Mouse (Mus musculus) cerebellum, postnatal 10 days (tissue): Measurements from ENCODE around the gene Epb41.

ENCODE experiments used
- DNase-seq, 2 experiments: peaks; one replicate each; pipeline ENCODE4 v3.0.0; 2021; ENCODE audit warnings: mixed read lengths in 2 of 2

Gene Epb41

DNA sequence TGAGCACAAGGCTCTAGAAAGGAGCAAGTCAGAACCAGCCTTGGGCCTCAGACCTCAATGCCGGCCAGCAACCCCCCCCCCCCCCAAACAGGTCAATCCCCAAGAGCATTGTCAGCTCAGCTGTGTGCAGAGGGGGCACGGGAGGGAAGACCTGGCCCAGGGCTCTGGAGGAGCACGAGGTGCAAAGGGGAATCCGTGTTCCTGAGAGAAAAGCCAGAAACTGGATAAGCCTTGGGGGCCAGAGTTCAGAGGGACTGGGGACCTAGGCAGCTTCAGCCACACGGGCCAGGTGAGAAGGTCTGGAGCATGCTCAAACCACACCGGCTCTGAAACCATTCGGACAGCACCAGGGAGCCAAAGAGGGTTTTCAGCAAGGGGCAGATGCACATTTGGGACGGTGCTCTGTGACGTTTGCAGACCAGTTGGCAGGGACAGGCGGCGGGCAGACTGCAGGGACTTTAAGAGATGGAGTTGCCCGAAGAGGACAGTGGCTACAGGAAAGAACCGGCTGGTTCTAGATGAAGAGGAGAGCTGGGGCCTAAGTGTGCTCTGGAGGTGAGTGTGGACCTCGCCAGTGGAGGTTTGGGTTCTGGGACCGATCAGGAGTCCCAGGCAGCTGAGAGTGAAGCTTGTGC, 155.5 kb downstream of the Epb41 start:
- DNase-seq = no peak

DNA sequence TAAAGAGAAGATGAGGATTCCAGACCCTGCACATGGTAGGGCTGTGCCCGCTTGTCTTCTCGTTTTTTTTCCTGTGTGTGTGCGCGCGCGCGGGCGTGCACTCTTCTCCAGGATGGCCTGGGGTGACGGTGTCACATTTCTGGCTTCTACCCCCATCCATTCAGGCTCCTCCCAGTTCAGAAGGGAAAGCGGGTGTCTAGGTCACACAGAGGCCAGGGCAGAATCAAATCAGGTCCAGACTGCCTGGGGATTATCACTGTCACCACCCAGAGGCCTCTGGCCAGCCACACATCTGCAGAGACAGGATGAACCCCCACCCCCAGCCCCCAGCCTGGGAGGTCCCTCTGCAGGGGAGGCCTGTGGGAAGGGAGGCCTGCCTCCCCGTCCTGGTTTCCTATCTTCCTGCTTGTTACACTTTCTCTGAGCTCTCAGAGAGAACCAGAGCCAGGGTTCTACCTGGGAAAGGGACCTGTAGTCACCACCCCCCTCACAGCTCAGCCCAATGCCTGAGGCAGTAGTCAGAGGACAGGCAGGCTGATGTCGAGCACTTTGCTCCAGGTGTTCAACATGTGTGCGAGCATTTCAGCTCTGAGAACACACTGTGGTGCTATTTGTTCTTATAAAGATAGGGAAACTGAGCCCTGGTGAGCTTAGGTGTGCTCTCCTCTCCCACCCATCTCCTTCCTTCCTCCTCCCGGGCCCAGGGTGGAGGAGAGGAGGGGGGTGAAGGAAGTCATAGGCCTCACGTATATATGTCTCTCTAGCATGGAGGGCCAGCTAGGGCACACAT, 156.2 kb downstream of the Epb41 start:
- no peak for DNase-seq

DNA sequence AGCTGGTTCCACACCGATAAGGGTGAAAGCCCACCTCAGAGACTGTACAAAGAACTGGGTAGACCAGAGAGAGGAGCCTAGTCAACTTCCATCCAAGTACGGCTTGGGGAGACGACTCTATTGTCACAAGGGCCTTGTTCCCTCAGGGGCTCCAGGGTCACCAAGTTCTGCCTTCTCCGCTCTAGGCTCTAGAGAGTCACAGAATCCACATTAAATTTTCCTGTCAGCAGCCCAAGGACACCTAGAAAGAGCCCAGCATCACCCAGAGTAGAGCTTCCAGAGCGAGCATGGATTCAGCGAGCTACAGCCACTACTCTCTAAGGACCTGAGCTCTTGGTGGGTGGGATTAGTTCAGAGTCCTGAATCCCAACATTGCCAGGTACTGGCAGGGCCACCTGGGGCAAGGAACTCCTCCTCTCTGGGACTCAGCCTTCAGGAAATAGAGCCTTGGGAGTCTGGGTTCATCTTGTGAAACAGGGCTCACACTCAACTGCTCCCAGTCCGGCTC, 157.0 kb downstream of the Epb41 start:
- no peak for DNase-seq

- no peak for DNase-seq
These were observed 158.0 kb downstream of the Epb41 start for GRCm38 (mm10) chr4:131917010-131917555.

GRCm38 (mm10) chr4:131916425-131916824, 158.7 kb downstream of the Epb41 start:
- peak; percentile 80 to 84 for DNase-seq

DNA sequence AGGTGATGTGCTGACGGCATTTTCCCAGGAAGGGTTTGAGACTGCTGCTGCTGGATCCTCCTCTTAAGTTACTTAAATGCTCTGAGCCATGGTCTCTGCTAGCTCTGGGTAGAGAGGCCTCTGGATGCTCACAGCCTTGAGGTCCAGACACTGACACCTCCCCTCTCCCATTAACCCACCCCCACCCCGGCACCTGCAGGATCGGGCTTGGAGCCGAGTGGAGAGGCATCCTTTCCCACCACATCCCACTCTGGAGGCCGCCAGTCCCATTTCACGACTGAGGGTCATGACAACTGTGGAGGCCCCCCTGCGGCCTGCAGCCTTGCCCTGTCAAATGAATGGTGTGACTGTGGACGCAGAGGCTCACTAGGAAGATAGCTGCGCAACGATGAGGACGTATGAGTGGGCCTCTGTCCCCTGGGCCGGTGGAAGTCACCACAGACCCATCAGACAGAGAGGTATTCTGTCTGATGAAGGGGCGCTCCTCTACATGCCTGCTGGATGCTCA, 159.2 kb downstream of the Epb41 start:
- DNase-seq = peak in 1 of 2 experiments; percentile 13

DNA sequence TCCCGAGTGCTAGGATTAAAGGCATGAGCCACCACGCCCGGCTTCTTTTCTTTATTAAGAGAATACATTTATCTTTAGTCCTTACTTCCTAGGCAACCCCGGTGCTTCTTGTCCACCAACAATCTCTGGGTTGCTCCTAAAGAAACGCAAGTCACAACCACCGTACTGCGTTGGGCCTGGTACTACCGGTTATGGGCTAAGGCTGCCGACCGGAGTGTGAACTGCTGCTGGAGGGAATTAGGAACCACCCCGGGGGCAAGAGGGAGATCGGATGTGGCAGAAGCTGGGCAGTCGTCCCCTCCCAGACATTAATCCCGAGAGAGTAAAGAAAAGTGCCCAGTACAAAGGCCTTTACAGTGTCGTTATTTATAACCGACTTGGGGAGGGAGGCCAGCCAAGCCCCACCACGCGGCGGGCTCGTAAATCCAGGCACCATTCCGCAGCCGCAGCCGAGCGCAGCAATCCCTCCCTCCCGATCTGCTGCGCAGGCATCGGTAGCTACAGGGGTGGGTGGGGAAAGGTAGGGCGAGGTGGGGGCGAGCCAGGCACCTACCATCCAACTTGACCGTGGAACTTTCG, 160.1 kb downstream of the Epb41 start:
- peak in 1 of 2 experiments; percentile 40 for DNase-seq

GRCm38 (mm10) chr4:131914046-131914643, 161.0 kb downstream of the Epb41 start:
- no peak for DNase-seq

DNA sequence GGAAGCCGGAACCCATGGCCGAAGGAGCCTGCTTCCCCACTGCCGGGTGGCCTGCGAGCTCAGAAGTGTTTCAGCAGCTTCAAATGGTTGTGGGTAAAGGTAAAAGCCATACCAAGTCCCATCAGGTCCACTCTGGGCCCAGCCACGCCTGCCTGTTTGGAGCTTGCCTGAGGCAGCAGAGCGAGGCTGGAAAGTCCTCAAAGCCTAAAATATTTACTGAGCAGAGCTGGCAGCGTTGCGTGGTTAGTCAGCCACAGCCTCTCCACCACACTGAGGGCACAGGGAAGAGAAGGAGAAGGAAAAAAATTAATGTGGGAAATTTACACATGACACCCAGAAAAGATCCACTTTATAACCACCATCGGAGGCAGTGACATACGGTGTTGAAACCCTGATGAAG, 161.6 kb downstream of the Epb41 start:
- DNase-seq = no peak

DNA sequence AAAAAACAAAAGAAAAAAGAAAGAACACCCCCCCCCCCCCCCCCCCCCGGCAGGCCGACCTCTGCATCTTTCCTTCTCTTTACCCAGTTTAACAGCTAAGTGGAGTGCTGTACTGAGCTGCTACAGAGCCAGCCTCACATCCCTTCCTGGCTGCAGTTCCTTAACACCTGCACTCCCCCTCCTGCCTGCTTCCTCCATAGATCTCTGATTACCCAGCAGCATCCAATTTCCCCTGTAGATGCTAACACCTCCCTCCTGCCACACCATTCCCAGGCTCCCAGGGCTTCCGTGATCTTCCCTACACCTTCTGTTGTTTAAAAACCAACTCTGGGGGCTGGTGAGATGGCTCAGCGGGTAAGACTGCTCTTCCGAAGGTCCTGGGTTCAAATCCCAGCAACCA, 163.6 kb downstream of the Epb41 start:
- DNase-seq = no peak

- DNase-seq = peak; percentile 17 to 28
These were observed 164.7 kb downstream of the Epb41 start for GRCm38 (mm10) chr4:131910237-131910994.

- peak in 1 of 2 experiments; percentile 31 for DNase-seq
These were observed 167.2 kb downstream of the Epb41 start for GRCm38 (mm10) chr4:131907912-131908311.

DNA sequence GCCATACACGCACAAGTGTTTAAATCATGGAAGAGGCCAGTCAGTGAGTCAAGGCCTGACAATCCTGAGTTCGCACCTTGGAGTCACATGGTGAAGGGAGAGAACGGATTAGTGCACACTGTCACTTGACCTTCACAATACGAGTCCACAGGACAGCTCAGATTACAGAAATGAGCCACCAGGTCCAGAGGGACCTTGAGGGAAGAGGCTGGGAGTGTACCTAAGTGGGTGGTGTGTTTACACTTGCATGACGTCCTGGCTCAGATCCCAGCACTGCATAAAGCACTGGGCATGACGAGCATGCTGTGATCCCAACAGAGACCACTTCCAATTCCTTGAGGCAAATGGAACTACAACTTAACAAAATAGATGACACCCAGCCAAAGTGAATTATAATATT, 168.7 kb downstream of the Epb41 start:
- DNase-seq = no peak

DNA sequence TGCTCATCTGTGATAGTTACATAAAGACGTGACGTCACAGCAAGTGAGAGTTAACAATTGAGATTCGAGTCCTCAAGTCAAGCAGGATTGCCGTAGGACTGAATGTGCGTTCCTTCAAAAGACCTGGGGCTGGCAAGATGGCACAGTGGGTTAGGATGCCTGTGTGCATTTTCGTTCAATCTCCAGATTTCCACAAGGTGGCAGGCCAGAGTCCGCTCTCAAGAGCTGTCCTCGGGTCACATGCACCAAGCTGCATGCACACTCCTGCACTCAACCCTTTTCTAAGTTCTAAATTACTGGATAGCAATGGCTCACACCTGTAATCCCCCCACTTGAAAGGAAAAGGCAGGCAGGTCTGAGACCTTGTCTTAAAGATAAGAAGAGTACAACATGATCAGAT, 170.6 kb downstream of the Epb41 start:
- DNase-seq = peak; percentile 65 to 74

- DNase-seq = no peak
These were observed 174.0 kb downstream of the Epb41 start for GRCm38 (mm10) chr4:131901090-131901489.

DNA sequence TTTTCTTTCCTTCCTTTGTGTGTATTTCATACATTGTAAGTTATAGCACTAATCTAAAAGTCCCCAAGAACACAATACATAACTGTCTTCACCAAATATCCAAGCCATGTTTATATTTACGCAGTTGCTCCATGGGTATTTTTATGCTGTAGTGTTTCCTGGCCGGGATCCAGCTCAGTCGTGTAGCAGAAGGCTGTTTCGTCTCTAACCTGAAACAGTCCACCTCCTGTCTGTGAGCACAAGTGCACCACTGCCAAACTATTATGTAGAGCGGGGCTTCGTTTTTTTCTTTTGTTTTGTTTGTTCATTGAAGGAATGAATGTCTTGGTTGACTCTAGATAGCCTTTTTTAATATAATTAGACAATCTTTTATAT, 176.0 kb downstream of the Epb41 start:
- DNase-seq = peak; percentile 56 to 57

- DNase-seq = no peak
These were observed 176.5 kb downstream of the Epb41 start for GRCm38 (mm10) chr4:131898503-131899179.

GRCm38 (mm10) chr4:131897787-131898186, 177.3 kb downstream of the Epb41 start:
- DNase-seq = no peak

GRCm38 (mm10) chr4:131897109-131897508, 178.0 kb downstream of the Epb41 start:
- no peak for DNase-seq

DNA sequence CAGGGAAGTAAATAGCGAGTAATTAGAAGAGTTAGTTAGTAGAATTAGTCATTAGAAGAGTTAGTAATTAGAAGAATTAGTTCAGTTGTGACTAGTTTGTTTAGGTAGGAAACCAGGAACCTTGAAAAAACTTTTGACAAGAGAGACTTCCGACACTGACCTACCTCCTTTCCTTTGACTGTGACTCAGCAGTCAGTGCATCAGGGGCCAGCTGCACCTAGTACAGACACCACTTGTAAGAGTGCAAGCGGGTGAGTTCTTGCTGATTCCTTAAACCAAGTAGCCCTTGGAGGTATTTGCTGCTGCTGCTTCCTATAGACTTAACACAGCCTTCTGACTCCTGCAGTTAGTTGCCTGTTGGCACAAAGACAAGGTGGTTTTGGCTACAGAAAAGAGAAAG, 184.4 kb downstream of the Epb41 start:
- DNase-seq = no peak

DNA sequence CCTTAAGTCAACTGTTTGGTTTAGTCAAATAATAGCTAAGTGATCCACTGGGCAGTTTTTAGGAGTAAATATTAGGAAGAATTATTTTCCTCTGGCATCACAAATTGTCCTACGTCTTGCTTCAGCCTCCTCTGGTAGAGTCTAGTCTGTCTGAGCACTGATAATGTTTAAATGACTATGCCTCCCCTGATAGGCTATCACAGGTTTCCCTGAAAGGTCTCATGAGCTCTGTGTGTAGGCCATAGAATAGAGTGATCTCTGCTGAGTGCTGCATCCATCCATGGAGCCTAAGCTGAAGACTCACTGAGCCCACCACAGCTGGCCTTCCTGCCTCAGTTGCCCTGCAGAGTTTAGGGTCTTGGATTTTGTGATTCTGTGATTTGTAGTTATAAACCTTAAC, 186.6 kb downstream of the Epb41 start:
- DNase-seq = no peak

- no peak for DNase-seq
These were observed 189.7 kb downstream of the Epb41 start for GRCm38 (mm10) chr4:131885376-131885775.
